Mouse (Mus musculus): ENCODE measurements around the gene Cenpo. TPM values are rescaled to one million over a fixed set of nuclear protein-coding genes. Genes with fewer than 3 reads are reported as not detected.
A peak's percentile ranks its signal among the peaks of the same experiment; 100 is the strongest.

The Cenpo gene
- total and polyA plus RNA-seq, 3 experiments = 29.2 to 35.5 TPM; not detected in 1

DNA sequence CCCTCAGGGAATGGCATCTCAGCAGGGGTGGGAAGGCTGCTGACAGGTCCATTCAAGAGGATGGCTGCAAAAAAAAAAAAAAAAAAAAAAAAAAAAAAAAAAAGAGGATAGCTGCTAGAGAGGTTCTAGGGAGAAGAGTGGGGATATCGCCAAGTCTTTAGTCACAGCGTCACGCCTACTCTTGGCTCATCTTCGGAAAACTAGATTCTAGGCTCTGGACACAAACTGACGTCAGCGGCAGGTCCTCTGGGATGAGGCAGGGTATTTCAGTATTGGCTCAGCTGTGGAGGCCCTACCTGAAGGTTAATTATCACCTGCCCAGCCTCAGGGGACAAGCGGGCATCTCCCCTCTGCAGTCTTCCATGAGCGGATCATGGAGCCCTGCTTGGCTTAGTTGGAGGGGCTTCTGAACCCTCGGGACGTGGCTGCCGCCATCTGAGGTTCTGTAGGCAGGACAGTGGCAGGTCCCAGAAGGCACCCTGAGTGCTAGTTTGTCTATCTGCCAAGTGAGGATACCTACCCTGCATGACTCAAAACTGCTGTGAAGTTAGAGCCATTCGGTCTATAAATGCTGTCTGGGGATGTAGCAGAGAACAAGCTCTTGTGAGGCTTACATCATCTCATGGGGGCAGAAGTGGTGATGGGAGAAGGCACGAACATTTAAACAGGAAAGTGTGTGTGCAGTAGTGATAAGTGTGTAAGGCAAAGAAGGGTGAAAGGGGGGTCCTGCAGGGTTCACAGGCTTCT lies 32.5 kb downstream of the Cenpo start:
- DNase-seq (ENCODE audit: low read depth, low spot score) = no peak
- Histone ChIP-seq H3K9me3 (replicated peaks; ENCODE audit: insufficient read depth, low read length) (no peaks in the 10 kb centered on the region), H3K27ac (ENCODE audit: control insufficient read depth, low read depth, low read length) (no peak overlapping the region), H3K9ac (ENCODE audit: control insufficient read depth, low read depth, low read length, poor library complexity, severe bottlenecking) (no peak overlapping the region), H3K4me1 (ENCODE audit: control insufficient read depth in 1 of 2, insufficient read depth in 2 of 2, low read length in 2 of 2) (no peaks in the 10 kb centered on the region), H3K36me3 (ENCODE audit: control insufficient read depth in 1 of 2, insufficient read depth in 2 of 2, low read length in 2 of 2) (no peaks in the 10 kb centered on the region), H3K79me2 (ENCODE audit: control insufficient read depth, insufficient read depth, low read length, poor library complexity) (no peaks in the 10 kb centered on the region), H3K27me3 (ENCODE audit: control insufficient read depth in 1 of 2, insufficient read depth in 2 of 2, low read length in 2 of 2) (no peaks in the 10 kb centered on the region), H3K4me3 (ENCODE audit: control insufficient read depth in 1 of 2, insufficient read depth in 1 of 2, low read depth in 2 of 2, low read length in 2 of 2) (no peak overlapping the region)
- TF ChIP-seq MYC (IDR thresholded peaks at IDR 0.05; ENCODE audit: low read depth, low read length) (no peak), ZNF384 (IDR thresholded peaks at IDR 0.05; ENCODE audit: low read depth, low read length) (peak; percentile 49; the same call in 1 of the 2 replicates)

GRCm38 (mm10) chr12:4199271-4199670 lies 34.8 kb downstream of the Cenpo start:
- Histone ChIP-seq H3K36me3 (ENCODE audit: control insufficient read depth in 1 of 2, insufficient read depth in 2 of 2, low read length in 2 of 2) (no peaks in the 10 kb centered on the region), H3K27ac (ENCODE audit: control insufficient read depth, low read depth, low read length) (no peak overlapping the region), H3K27me3 (ENCODE audit: control insufficient read depth in 1 of 2, insufficient read depth in 2 of 2, low read length in 2 of 2) (no peaks in the 10 kb centered on the region)

GRCm38 (mm10) chr12:4198702-4199101 lies 35.4 kb downstream of the Cenpo start:
- Histone ChIP-seq H3K4me1 (ENCODE audit: control insufficient read depth in 1 of 2, insufficient read depth in 2 of 2, low read length in 2 of 2) (no peaks in the 10 kb centered on the region), H3K9ac (ENCODE audit: control insufficient read depth, low read depth, low read length, poor library complexity, severe bottlenecking) (no peak overlapping the region), H3K27ac (ENCODE audit: control insufficient read depth, low read depth, low read length) (no peak overlapping the region), H3K27me3 (ENCODE audit: control insufficient read depth in 1 of 2, insufficient read depth in 2 of 2, low read length in 2 of 2) (no peaks in the 10 kb centered on the region), H3K36me3 (ENCODE audit: control insufficient read depth in 1 of 2, insufficient read depth in 2 of 2, low read length in 2 of 2) (no peaks in the 10 kb centered on the region), H3K79me2 (ENCODE audit: control insufficient read depth, insufficient read depth, low read length, poor library complexity) (no peaks in the 10 kb centered on the region), H3K9me3 (replicated peaks; ENCODE audit: insufficient read depth, low read length) (no peaks in the 10 kb centered on the region), H3K4me3 (ENCODE audit: control insufficient read depth in 1 of 2, insufficient read depth in 1 of 2, low read depth in 2 of 2, low read length in 2 of 2) (no peak overlapping the region)
- no peak for DNase-seq (ENCODE audit: low read depth, low spot score)
- TF ChIP-seq JUND (IDR thresholded peaks at IDR 0.05; ENCODE audit: low read depth, low read length) (no peak), EP300 (IDR thresholded peaks at IDR 0.05; ENCODE audit: low read depth in 1 of 2, low read length in 2 of 2) (no peak), POLR2AphosphoS2 (IDR thresholded peaks at IDR 0.05; ENCODE audit: low read length) (no peak), ZNF384 (IDR thresholded peaks at IDR 0.05; ENCODE audit: low read depth, low read length) (no peak), E2F4 (IDR thresholded peaks at IDR 0.05; ENCODE audit: borderline replicate concordance, low read depth, low read length) (no peak), GABPA (IDR thresholded peaks at IDR 0.05; ENCODE audit: low read depth, low read length) (no peak), TBP (IDR thresholded peaks at IDR 0.05; ENCODE audit: low read depth, low read length) (no peak), GATA1 (IDR thresholded peaks at IDR 0.05; ENCODE audit: low read depth, low read length) (no peak), MAZ (IDR thresholded peaks at IDR 0.05; ENCODE audit: low read depth, low read length) (no peak), ZMIZ1 (IDR thresholded peaks at IDR 0.05; ENCODE audit: low read depth, low read length) (no peak), MYC (IDR thresholded peaks at IDR 0.05; ENCODE audit: low read depth, low read length) (no peak), ELF1 (IDR thresholded peaks at IDR 0.05; ENCODE audit: low read depth, low read length) (no peak), KAT2A (conservative IDR thresholded peaks at IDR 0.05; ENCODE audit: low read depth, low read length) (no peak), HCFC1 (IDR thresholded peaks at IDR 0.05; ENCODE audit: low read depth, low read length) (no peak), MAX (IDR thresholded peaks at IDR 0.05; ENCODE audit: low read length) (no peak), MEF2A (IDR thresholded peaks at IDR 0.05; ENCODE audit: extremely low read depth, insufficient replicate concordance, low read depth, low read length, poor library complexity, severe bottlenecking) (no peak), USF2 (IDR thresholded peaks at IDR 0.05; ENCODE audit: borderline replicate concordance in 1 of 2, insufficient read depth in 1 of 2, low read depth in 1 of 2, low read length in 2 of 2) (no peak), MYB (IDR thresholded peaks at IDR 0.05; ENCODE audit: low read depth, low read length) (no peak)

More at GRCm38 (mm10) chr12:4199271-4199670, 34.8 kb downstream of the Cenpo start:
- Histone ChIP-seq H3K4me1 (ENCODE audit: control insufficient read depth in 1 of 2, insufficient read depth in 2 of 2, low read length in 2 of 2) (no peaks in the 10 kb centered on the region), H3K9ac (ENCODE audit: control insufficient read depth, low read depth, low read length, poor library complexity, severe bottlenecking) (no peak overlapping the region), H3K9me3 (replicated peaks; ENCODE audit: insufficient read depth, low read length) (no peaks in the 10 kb centered on the region), H3K79me2 (ENCODE audit: control insufficient read depth, insufficient read depth, low read length, poor library complexity) (no peaks in the 10 kb centered on the region), H3K4me3 (ENCODE audit: control insufficient read depth in 1 of 2, insufficient read depth in 1 of 2, low read depth in 2 of 2, low read length in 2 of 2) (no peak overlapping the region)
- no peak for DNase-seq (ENCODE audit: low read depth, low spot score)
- TF ChIP-seq NRF1 (IDR thresholded peaks at IDR 0.05; ENCODE audit: insufficient read depth, low read depth, low read length, poor library complexity, severe bottlenecking) (no peak), BHLHE40 (IDR thresholded peaks at IDR 0.05; ENCODE audit: borderline replicate concordance, low read depth, low read length) (no peak), ETS1 (IDR thresholded peaks at IDR 0.05; ENCODE audit: low read depth, low read length) (no peak), TCF12 (IDR thresholded peaks at IDR 0.05; ENCODE audit: low read depth, low read length) (no peak), MAZ (IDR thresholded peaks at IDR 0.05; ENCODE audit: low read depth, low read length) (no peak), CHD2 (IDR thresholded peaks at IDR 0.05; ENCODE audit: low read length) (no peak)

All from MEL (cell line).